Mouse (Mus musculus): ENCODE results near the gene 2310009B15Rik.

2310009B15Rik gene

DNA sequence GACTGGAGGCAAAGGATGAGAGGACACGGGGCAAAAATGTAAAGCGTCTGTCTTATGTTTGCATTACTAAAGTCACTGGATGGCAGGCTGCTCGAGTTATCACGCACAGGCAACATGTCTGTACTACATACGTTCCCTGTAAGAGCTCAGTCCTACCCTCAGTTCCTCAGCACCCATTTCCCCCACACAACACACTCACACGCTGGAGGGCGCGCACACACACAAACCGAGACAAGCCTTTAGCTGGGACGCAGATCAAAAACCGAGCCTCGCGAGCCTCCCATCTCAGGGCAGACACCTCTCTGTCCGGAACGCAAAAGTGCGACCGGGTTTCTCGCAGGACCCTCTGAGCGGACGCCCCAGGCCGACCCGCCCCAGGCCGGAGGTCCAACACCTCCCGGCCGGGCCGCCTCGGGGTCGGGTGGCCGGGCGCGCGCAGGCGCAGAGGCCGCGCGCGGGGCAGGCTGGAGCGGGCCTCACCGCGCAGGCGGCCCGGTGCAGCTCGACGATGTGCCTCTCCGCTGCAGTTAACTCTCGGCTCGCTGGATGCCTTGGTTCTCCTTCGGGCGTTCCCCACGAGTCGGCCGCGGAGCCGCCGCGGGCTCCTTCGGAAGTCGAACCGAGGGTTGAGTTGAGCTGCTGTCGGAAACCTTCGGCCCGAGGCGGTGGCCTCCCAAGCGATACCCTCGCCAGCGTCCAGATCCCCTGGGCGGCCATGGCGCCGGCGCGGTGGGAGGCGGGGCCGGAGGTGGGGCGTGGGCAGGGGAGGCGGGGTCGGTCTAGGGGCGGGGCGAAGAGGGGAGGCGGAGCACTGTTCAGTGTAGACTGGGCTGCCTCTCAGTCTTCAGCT lies at the start of gene 2310009B15Rik:
TSS of gene 2310009B15Rik (minus strand) at position 752 of the 850 bp plus-strand sequence.
- peak; percentile 68 to 72 for DNase-seq

- no peak for DNase-seq
These were observed 49.6 kb upstream of the 2310009B15Rik start for GRCm38 (mm10) chr1:138906256-138906655.

GRCm38 (mm10) chr1:138905092-138905765 lies 48.6 kb upstream of the 2310009B15Rik start:
- no peak for DNase-seq

- no peak for DNase-seq
These were observed 47.2 kb upstream of the 2310009B15Rik start for GRCm38 (mm10) chr1:138903894-138904293.

DNA sequence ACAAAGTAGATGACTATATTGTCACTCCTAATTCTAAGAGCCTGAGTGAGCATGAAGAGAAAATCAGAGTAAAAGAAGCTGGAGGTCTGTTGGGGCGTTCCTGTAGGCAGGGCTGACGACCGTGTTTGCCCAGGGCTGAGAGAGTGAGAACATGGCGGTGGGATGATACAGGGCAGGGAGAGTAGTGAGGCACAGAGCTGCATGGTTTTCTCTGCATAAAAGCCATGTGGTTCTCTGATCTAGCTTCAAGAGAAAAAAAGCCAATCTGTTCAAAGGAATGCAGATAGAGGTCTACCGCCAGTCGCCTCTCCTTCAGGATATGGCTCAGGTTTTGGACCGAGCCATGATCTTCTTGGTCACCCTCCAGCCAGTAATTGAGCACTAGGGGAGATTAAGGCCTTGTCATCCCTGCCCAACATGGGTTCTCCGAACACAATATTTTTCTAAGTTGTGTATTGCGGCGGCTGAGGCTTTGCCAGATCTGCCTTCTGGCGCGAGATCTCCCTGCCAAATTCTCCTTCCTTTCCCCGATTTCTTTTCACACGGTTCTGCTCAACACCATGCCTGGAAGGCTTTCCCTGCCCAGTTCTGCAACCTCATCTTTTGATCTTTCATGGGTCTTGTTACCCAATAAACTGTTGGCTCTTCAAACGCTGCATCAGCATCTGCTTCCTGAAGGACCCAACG lies 44.9 kb upstream of the 2310009B15Rik start:
- no peak for DNase-seq

DNA sequence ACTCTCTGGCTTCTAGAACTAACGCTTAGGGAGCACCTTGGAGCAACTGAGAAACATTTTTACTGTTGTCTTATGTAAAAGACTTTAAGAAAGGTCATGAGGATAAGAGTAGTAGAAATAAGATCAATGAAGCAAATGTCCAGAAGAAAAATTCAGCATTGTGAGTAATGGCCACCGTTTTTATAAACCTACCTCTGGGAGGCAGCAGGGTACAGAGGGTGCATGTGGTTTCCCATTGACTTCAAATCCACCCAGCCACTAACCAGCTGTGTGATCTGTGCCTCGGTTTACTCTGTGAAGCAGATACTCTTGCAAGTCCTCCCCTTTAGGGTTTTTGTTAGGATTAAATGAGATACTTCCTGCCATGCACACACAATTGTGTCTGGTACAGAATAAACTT lies 39.4 kb upstream of the 2310009B15Rik start:
- no peak for DNase-seq

DNA sequence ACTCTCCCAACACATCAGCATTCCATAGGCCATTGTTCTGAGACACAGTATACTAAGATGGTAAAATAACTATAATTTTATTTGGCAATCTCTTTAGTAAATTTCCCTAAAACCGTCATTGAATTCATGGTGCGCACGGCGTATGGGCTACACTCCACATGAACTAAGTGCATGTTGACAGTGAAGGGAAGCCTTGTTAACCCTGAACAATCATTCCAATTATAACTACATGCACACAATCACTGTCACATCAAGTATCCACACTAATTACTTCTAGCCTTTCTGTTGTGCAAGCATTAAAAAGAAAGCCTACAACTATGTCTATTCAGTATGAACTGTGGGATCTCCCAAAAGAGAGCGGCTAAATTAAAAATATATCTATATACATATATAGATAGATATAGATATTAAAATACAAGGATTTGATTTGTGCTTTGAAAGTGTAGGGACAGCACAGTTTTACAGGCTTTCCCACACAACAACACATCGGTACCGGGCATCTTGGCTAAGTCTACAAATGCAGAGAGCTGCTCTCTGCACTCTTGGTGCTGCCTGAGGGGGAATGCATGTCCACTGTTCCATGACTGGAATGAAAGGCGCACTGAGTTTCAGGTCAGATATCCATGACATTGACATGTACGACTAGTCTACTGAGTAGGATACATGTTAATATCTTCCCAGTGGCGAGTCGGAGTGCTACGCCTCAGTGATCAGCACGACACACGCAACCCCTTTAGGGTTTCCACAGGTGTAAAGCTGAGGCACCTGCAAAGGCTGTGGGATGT lies 21.0 kb upstream of the 2310009B15Rik start:
- no peak for DNase-seq

GRCm38 (mm10) chr1:138876371-138877045 lies 19.9 kb upstream of the 2310009B15Rik start:
- no peak for DNase-seq

- no peak for DNase-seq
These were observed 5.8 kb downstream of the 2310009B15Rik start for GRCm38 (mm10) chr1:138850823-138851222.

- no peak for DNase-seq
These were observed 6.5 kb downstream of the 2310009B15Rik start for GRCm38 (mm10) chr1:138850161-138850539.

DNA sequence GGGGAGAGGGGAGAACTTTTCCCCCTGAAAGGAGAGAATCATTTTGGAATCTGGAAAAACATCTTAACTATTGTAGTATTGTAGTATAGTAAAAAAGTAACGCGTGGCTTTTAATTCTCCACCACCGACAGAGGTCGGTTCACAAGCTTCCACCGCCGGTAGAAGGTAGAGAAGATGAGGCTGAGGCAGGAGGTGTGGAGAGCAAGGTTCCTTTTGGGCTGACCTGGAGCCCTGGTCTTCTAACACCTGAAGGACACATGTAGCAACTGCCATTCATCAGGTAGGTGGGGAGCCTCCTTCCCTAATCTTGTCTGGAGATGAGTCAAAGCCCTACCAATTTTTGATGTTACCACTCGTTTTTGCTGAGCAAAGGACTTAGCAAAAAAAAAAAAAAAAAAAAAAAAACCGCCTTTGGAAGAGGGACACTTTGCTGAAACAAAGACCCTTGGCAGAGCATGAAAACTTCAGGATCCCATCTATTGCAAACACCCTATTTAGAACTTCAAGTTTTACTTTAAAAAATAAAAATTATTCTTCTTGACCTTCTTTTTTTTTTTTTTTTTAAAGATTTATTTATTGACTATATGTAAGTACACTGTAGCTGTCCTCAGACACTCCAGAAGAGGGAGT lies 7.0 kb downstream of the 2310009B15Rik start:
- no peak for DNase-seq

DNA sequence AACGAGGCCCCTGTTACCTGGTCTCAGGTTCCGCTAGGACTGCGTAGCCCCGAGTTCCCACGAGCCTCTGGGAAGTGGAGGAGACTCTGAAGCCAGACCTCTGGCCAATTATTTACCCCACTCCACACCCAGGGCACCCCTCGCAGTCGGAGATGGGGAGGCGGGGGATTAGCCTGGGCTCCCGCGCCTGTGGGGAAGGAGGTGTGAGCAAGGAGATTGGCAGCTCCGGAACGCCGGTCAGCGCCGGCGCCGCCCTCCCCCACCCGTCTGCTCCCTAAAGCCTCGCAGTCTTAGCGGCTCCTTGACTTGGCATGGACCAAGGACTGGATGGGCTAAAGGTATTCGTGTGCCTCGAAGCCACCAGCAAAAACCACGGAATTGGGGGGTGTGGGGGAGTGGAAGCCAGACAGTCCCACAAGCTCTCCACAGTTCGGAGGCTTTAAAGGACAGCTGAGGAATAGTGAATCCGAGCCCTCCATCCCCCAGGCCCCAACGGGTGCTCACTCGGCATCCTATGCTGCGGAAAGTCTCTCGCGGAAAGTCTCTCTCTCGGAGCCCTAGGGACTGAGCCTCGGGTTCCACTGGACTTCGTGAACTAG lies 8.0 kb downstream of the 2310009B15Rik start, which contains the start of gene Lhx9:
TSS of gene Lhx9 (minus strand) at position 67 of the 599 bp plus-strand sequence.
- peak in 1 of 2 experiments; percentile 2 for DNase-seq

- DNase-seq: peak in 1 of 2 experiments; percentile 2
These were observed 8.6 kb downstream of the 2310009B15Rik start for GRCm38 (mm10) chr1:138848026-138848425.

GRCm38 (mm10) chr1:138847146-138847545 lies 9.5 kb downstream of the 2310009B15Rik start:
- DNase-seq: no peak

DNA sequence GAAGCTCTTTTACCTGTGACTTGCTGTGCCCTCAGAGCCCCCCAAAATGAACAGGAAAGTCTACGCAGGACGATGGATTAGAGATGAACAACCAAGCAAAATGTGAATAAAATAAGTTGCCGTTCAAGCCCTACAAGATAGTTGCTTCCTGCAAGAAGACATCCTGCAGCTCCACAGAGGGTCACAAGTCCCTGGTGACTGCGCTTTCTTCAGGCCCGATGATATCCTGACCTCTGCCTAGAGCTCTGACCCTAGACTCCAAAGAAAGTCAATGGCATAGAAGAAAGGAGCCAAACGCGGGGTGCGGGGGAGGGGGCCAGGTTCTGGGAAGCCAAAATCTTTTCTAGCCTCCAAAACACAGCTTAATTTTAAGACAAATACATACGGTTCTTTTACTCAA lies 10.1 kb downstream of the 2310009B15Rik start:
- DNase-seq: no peak

DNA sequence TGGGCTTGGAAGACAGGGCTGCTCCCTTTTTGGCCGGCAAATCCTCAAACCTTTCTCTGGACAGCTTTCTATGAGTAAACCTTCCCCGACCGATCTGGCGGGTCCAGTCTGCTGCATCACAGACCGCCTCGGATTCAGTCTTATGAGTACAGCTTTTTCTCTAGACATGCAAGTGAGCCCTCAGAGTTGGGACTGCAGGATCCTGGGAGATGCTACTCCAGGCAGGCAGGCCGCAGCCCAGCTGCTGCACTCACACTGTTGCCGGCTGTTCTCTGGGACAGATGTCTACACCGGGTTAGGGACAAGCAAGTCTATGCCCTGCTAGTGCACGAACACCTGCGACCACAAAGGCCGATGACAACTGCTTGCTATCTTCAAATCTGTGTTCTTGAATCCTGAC lies 10.5 kb downstream of the 2310009B15Rik start:
- DNase-seq: peak; percentile 25 to 44

DNA sequence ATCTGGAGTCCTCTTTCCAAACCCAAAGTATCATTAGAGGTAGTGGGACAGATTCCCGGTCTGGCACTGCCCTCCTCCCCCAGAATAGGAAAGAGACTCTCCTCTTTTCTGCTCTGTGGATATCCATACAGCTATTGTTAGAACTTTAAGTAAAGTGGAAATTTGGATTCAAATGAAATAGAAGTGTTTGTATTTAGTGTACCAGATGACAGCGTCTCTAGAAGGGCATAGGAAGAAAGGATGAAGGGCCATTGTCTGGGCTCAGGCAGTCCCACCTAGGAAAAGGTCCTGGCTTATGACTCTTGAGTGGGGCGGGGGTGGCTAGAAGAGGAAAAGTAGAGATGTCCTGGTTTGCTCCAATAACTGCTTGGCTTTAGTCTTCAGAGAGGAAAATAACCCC lies 11.2 kb downstream of the 2310009B15Rik start:
- no peak for DNase-seq

GRCm38 (mm10) chr1:138844166-138844565 lies 12.5 kb downstream of the 2310009B15Rik start:
- DNase-seq: no peak

- DNase-seq: no peak
These were observed 13.1 kb downstream of the 2310009B15Rik start for GRCm38 (mm10) chr1:138843361-138844091.

- no peak for DNase-seq
These were observed 13.9 kb downstream of the 2310009B15Rik start for GRCm38 (mm10) chr1:138842756-138843155.
